Mouse (Mus musculus): ENCODE measurements at regions not wholly inside any gene's neighbourhood (a gene's known extent, or its start where the extent isn't known, plus 50 kb on each side); places are given as distances from the start of the nearest gene placed in this dataset.

GRCm38 (mm10) chr12:35623484-35623883, 88.6 kb upstream of the Ahr start:
- TF ChIP-seq POLR2A (IDR thresholded peaks at IDR 0.05; ENCODE audit: low read depth, low read length) (no peak), CTCF (IDR thresholded peaks at IDR 0.05; ENCODE audit: borderline replicate concordance, insufficient read depth, low read length) (no peak)

Measured in embryonic fibroblast, embryonic 13.5 days (primary cell).